Mouse (Mus musculus) liver, postnatal 0 days (tissue): Measurements from ENCODE around the gene Man1c1.

Source experiments
- CTCF ChIP-seq: sonication (generic); IDR thresholded peaks from 2 replicates; pipeline ENCODE4 v1.5.1; 2016; ENCODE audit warnings: antibody characterized with exemption, low read depth
- EP300 ChIP-seq: IDR thresholded peaks from 2 replicates; pipeline ENCODE4 v1.6.1; 2016; ENCODE audit warnings: antibody characterized with exemption, low read depth, mild to moderate bottlenecking

DNA sequence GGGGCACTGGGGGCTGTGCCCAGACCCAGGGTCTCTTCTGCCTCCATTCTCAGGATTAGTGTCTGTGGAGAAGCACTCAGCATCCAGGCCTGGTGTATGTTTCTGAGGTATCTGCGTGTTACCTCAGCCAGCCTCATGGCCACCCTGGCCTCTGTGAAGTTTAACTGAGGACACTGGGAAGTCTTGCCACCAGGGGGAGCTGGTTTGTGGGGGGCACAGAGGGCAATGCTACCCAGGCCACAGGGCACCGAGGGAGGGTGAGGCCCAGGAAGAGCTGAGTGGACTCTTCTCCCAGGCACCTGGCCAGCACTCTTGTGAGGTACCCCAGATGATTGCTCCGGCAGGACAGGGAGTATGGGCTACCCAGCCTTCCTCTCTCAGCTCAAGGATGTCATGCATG is 120.6 kb downstream of the Man1c1 start:
- TF ChIP-seq CTCF (peak; percentile 75), EP300 (no peak)
